Mouse (Mus musculus): Measurements from ENCODE around the gene Ube2v1. TPM values are rescaled to one million over a fixed set of nuclear protein-coding genes. Genes with fewer than 3 reads are reported as not detected.

The Ube2v1 gene
- polyA plus RNA-seq, 1 experiment from 2014 or later = 234 TPM

- Histone ChIP-seq H3K27ac (replicated peaks) (no peak overlapping the region), H3K4me1 (replicated peaks; ENCODE audit: control insufficient read depth, insufficient read depth) (no peaks in the 10 kb centered on the region), H3K9me3 (ENCODE audit: control insufficient read depth, low read length) (no peaks in the 10 kb centered on the region), H3K4me3 (ENCODE audit: low read depth, low read length) (no peak overlapping the region), H3K9ac (ENCODE audit: low read length) (no peak overlapping the region), H3K36me3 (ENCODE audit: control insufficient read depth, insufficient read depth, low read length) (no peaks in the 10 kb centered on the region), H3K27me3 (ENCODE audit: control insufficient read depth, insufficient read depth, low read length) (no peaks in the 10 kb centered on the region), H3K4me2 (replicated peaks; ENCODE audit: low read depth) (no peak overlapping the region)
- TF ChIP-seq CTCF (IDR thresholded peaks at IDR 0.05; ENCODE audit: low read depth) (no peak), EP300 (optimal IDR thresholded peaks at IDR 0.05) (no peak)
- DNase-seq (ENCODE audit: low spot score) = no peak
- 31% methylated on average over 12 of the region's 13 CpGs for WGBS
- ATAC-seq (ENCODE audit: low FRiP score, low TSS enrichment) = peak; percentile 27; the same call in 1 of the 2 replicates
Measured at GRCm38 (mm10) chr2:167672212-167672685, 40.4 kb upstream of the Ube2v1 start.

GRCm38 (mm10) chr2:167671101-167671633 is 39.3 kb upstream of the Ube2v1 start:
- no peak for TF ChIP-seq EP300 (optimal IDR thresholded peaks at IDR 0.05)
- no peak for TF ChIP-seq CTCF (IDR thresholded peaks at IDR 0.05; ENCODE audit: low read depth)
- Histone ChIP-seq H3K9ac (ENCODE audit: low read length) (no peak overlapping the region), H3K4me2 (replicated peaks; ENCODE audit: low read depth) (no peak overlapping the region), H3K27me3 (ENCODE audit: control insufficient read depth, insufficient read depth, low read length) (no peaks in the 10 kb centered on the region), H3K4me3 (ENCODE audit: low read depth, low read length) (no peak overlapping the region), H3K27ac (replicated peaks) (peak overlapping the region; percentile 86), H3K9me3 (ENCODE audit: control insufficient read depth, low read length) (no peaks in the 10 kb centered on the region), H3K36me3 (ENCODE audit: control insufficient read depth, insufficient read depth, low read length) (no peaks in the 10 kb centered on the region), H3K4me1 (replicated peaks; ENCODE audit: control insufficient read depth, insufficient read depth) (no peaks in the 10 kb centered on the region)
- peak; percentile 90 for ATAC-seq (ENCODE audit: low FRiP score, low TSS enrichment)
- DNase-seq (ENCODE audit: low spot score) = peak; percentile 83
- 67% methylated on average over 5 of the region's 5 CpGs for WGBS

DNA sequence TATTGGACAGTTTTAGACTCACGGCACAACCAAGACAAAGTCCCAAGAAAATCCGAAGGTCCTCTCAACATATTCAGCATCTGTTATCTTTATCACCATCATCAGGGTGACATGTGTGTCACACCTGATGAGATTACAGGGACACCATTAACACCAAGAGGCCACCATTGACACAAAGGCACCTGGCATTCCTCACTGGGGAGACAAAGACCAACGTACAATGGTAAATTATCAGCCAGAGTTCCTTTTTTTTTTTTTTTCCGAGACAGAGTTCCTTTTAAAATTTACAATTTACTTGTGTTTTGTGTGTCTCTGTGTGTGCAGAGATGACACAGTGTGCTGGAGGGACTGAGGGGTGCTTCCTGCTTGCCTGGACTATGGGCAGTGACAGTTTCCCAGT is 37.5 kb upstream of the Ube2v1 start:
- TF ChIP-seq EP300 (optimal IDR thresholded peaks at IDR 0.05) (no peak), CTCF (IDR thresholded peaks at IDR 0.05; ENCODE audit: low read depth) (no peak)
- H3K27me3 ChIP-seq (ENCODE audit: control insufficient read depth, insufficient read depth, low read length) = no peaks in the 10 kb centered on the region
- no peaks in the 10 kb centered on the region for H3K36me3 ChIP-seq (ENCODE audit: control insufficient read depth, insufficient read depth, low read length)
- H3K4me1 ChIP-seq (replicated peaks; ENCODE audit: control insufficient read depth, insufficient read depth) = no peaks in the 10 kb centered on the region
- H3K9ac ChIP-seq (ENCODE audit: low read length) = no peak overlapping the region
- 52% methylated on average over 4 of the region's 4 CpGs for WGBS
- H3K4me3 ChIP-seq (ENCODE audit: low read depth, low read length) = no peak overlapping the region
- DNase-seq (ENCODE audit: low spot score) (no peak), ATAC-seq (ENCODE audit: low FRiP score, low TSS enrichment) (no peak)
- no peak overlapping the region for H3K4me2 ChIP-seq (replicated peaks; ENCODE audit: low read depth)
- no peak overlapping the region for H3K27ac ChIP-seq (replicated peaks)
- no peaks in the 10 kb centered on the region for H3K9me3 ChIP-seq (ENCODE audit: control insufficient read depth, low read length)

DNA sequence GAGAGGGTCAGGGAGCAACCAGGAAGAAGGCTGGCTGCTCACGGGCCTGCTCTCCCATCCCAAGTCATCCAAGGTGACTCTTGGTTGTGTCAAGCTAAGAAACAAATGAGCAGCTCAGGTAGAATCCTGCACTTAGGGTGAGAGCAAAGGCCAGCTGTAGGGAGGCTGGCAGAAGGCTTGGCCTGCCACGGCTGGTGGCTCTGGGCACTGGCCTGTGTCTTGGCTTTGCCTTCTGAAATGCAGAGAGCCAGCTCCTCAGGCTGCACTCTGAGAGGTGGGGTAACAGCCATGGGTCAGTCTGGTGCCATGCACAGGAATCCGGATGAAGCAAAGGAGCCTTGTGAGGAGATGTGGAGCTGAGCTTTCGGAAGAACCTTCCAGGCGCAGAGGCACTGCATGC is 36.5 kb upstream of the Ube2v1 start:
- no peak overlapping the region for H3K4me3 ChIP-seq (ENCODE audit: low read depth, low read length)
- DNase-seq (ENCODE audit: low spot score) = no peak
- H3K27ac ChIP-seq (replicated peaks) = no peak overlapping the region
- H3K9me3 ChIP-seq (ENCODE audit: control insufficient read depth, low read length) = no peaks in the 10 kb centered on the region
- no peaks in the 10 kb centered on the region for H3K36me3 ChIP-seq (ENCODE audit: control insufficient read depth, insufficient read depth, low read length)
- TF ChIP-seq EP300 (optimal IDR thresholded peaks at IDR 0.05) = no peak
- no peak for TF ChIP-seq CTCF (IDR thresholded peaks at IDR 0.05; ENCODE audit: low read depth)
- H3K4me2 ChIP-seq (replicated peaks; ENCODE audit: low read depth) = no peak overlapping the region
- H3K4me1 ChIP-seq (replicated peaks; ENCODE audit: control insufficient read depth, insufficient read depth) = no peaks in the 10 kb centered on the region
- H3K9ac ChIP-seq (ENCODE audit: low read length) = no peak overlapping the region
- ATAC-seq (ENCODE audit: low FRiP score, low TSS enrichment) = no peak
- H3K27me3 ChIP-seq (ENCODE audit: control insufficient read depth, insufficient read depth, low read length) = no peaks in the 10 kb centered on the region
- 88% methylated on average over 5 of the region's 5 CpGs for WGBS

DNA sequence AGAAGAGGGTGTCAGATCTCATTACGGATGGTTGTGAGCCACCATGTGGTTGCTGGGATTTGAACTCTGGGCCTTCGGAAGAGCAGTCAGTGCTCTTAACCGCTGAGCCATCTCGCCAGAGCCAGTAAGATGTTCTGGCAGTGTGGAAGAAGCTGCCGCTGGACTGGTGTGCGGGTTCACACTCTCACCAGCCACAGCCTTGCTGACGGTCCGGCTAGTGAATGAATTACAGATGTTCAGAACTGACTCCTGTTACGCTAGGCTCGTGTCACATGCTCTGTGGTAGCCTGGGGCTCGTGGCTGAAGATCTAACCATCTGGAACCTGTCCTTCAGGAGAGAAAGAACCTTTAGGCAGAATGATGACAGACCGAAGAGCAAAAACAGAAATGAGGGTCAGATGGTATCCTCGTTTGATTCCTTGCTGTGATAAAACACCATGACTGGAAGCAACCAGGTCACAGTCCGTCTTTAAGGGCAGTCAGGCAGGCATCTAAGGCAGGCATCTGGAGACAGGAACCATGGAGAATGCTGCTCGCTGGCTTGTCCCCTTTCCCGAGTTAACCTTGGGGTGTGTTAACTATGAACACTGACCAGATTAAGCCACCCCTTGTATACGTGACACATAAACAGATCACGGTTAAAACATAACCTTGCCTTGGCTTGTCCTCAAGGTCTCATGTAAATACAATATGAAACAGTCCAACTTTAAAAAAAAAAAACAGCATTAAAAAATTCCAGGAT is 34.2 kb upstream of the Ube2v1 start:
- Histone ChIP-seq H3K9me3 (ENCODE audit: control insufficient read depth, low read length) (no peaks in the 10 kb centered on the region), H3K4me2 (replicated peaks; ENCODE audit: low read depth) (no peak overlapping the region), H3K9ac (ENCODE audit: low read length) (no peak overlapping the region), H3K4me1 (replicated peaks; ENCODE audit: control insufficient read depth, insufficient read depth) (no peaks in the 10 kb centered on the region), H3K27ac (replicated peaks) (no peak overlapping the region), H3K27me3 (ENCODE audit: control insufficient read depth, insufficient read depth, low read length) (no peaks in the 10 kb centered on the region), H3K4me3 (ENCODE audit: low read depth, low read length) (no peak overlapping the region), H3K36me3 (ENCODE audit: control insufficient read depth, insufficient read depth, low read length) (no peaks in the 10 kb centered on the region)
- 82% methylated on average over 18 of the region's 18 CpGs for WGBS
- TF ChIP-seq EP300 (optimal IDR thresholded peaks at IDR 0.05) = no peak
- no peak for TF ChIP-seq CTCF (IDR thresholded peaks at IDR 0.05; ENCODE audit: low read depth)
- no peak for ATAC-seq (ENCODE audit: low FRiP score, low TSS enrichment)
- no peak for DNase-seq (ENCODE audit: low spot score)

- Histone ChIP-seq H3K9ac (ENCODE audit: low read length) (no peak overlapping the region), H3K27ac (replicated peaks) (no peak overlapping the region), H3K36me3 (ENCODE audit: control insufficient read depth, insufficient read depth, low read length) (no peaks in the 10 kb centered on the region), H3K27me3 (ENCODE audit: control insufficient read depth, insufficient read depth, low read length) (no peaks in the 10 kb centered on the region), H3K4me2 (replicated peaks; ENCODE audit: low read depth) (no peak overlapping the region), H3K4me1 (replicated peaks; ENCODE audit: control insufficient read depth, insufficient read depth) (peaks cover 4% of the 10 kb centered on the region; the same call in 1 of the 2 replicates), H3K4me3 (ENCODE audit: low read depth, low read length) (no peak overlapping the region), H3K9me3 (ENCODE audit: control insufficient read depth, low read length) (no peaks in the 10 kb centered on the region)
- no peak for TF ChIP-seq CTCF (IDR thresholded peaks at IDR 0.05; ENCODE audit: low read depth)
- no peak for TF ChIP-seq EP300 (optimal IDR thresholded peaks at IDR 0.05)
- no peak for ATAC-seq (ENCODE audit: low FRiP score, low TSS enrichment)
- 46% methylated on average over 6 of the region's 6 CpGs for WGBS
- DNase-seq (ENCODE audit: low spot score) = no peak
Measured at GRCm38 (mm10) chr2:167662713-167663112, 30.8 kb upstream of the Ube2v1 start.

All from stomach, postnatal 0 days (tissue).